29 mouse cellular contexts compared by ENCODE assay signal in the genomic region with DNA sequence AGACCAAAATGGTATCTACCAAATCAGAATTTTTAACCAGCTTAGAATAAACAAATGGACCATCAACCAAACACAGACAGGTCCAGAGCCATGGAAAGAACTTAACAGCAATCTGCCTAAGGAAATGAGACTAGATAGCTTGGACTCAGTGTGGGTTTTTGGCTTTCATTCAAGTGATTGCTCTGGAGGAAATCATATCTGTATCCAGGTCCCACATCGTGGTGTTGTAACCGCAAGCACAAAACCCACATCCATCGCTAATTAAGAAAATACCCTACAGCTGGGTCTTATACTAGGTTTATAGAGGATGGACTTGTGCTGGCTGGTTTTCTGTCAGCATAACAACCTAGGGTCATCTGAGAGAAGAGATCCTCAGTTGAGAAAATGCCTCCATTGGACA. TPM values are rescaled to one million over a fixed set of nuclear protein-coding genes. Genes with fewer than 3 reads are reported as not detected.
"Had no signal": no experiment of that assay in that cellular context is flagged by ENCODE, and none has a peak within 500 bp of the region (broad histone marks: within the 10 kb centered on the region; RNA-seq: fewer than 3 reads in every experiment).

No protein-coding gene starts in this region.

- ATAC-seq: hindbrain, postnatal 0 days; intestine, embryonic 16.5 days; liver, embryonic 12.5 days had no signal

- DNase-seq: gastrocnemius, postnatal 10 days; gastrocnemius, postnatal 25 days; heart, adult 11 months; heart, adult 2 months; heart, postnatal 14 days; heart, postnatal 36 days; kidney, adult 11 months; kidney, adult 2 months; kidney, adult 9 months; kidney, postnatal 14 days; kidney, postnatal 36 days; layer of hippocampus, adult 9-11 months; layer of hippocampus, postnatal 36 days; left cerebral cortex, postnatal 4 days had no signal

- H3K27ac ChIP-seq: heart, adult 2 months; heart, embryonic 13.5 days; heart, embryonic 15.5 days; hindbrain, embryonic 13.5 days; hindbrain, embryonic 15.5 days; hindbrain, postnatal 0 days; kidney, embryonic 15.5 days; kidney, postnatal 0 days; limb, embryonic 13.5 days; limb, embryonic 15.5 days; liver, embryonic 12.5 days; liver, embryonic 14.5 days had no signal

- H3K4me3 ChIP-seq: heart, adult 2 months; heart, embryonic 13.5 days; heart, embryonic 15.5 days; hindbrain, embryonic 13.5 days; hindbrain, embryonic 15.5 days; kidney, embryonic 15.5 days; limb, embryonic 13.5 days; limb, embryonic 15.5 days; liver, embryonic 12.5 days had no signal

RNA-seq across cellular contexts. Expression of gene F830045P16Rik, which starts 53.3 kb away (rescaled TPM):
- total RNA-seq: gastrocnemius, adult 18-20 months; gastrocnemius, postnatal 25 days; hematopoietic stem cell, adult 5-6 weeks; hindbrain, postnatal 0 days; liver, adult 2 months had no signal
